Mouse (Mus musculus): Measurements from ENCODE around the gene Cdhr1. TPM values are rescaled to one million over a fixed set of nuclear protein-coding genes. Genes with fewer than 3 reads are reported as not detected.

Cdhr1 gene
- polyA plus RNA-seq, 1 experiment, result 3.0 TPM

DNA sequence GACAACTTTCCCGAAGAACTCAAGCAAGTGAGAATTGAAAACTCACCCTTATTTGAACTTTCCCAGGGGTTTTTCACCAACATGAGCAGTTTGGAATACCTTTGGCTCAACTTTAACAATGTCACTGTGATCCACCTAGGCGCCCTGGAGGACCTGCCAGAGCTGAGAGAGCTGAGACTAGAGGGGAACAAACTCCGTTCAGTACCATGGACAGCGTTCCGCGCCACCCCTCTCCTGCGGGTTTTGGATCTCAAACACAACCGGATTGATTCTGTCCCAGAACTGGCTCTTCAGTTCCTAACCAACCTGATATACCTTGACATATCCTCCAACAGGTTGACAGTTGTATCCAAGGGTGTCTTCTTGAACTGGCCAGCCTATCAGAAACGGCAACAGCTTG lies 29.6 kb downstream of the Cdhr1 start:
- peak; percentile 38 for DNase-seq (ENCODE audit: low read depth)

DNA sequence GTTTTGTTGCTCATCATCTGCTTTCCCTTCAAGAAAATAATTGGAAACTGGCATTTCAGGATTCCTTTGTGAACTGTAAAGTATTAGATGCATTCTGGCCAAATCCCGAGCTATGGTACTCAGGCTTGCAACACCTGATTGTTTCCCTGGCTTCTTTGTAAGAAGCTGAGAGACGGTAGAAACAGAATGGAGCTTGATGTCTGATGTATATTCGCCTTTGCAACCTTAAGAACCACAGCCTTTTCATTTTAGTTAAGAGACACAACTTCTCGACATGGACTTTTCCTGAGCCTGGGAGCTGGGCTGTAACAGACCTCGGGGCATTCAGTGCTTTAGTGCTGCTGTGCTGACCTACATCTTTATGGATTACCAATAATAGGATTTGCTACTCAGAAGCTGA lies 30.5 kb downstream of the Cdhr1 start, which contains the start of gene Lrit2:
Gene Lrit2 (plus strand): TSS at position 301 of the 400 bp plus-strand sequence.
- no peak for DNase-seq (ENCODE audit: low read depth)

More for the DNA sequence above, 29.6 kb downstream of the Cdhr1 start:
- no peak for TF ChIP-seq POLR2A (IDR thresholded peaks at IDR 0.05; ENCODE audit: borderline replicate concordance, extremely low read depth, insufficient read depth, insufficient read length, poor library complexity, severe bottlenecking)
- no peak for TF ChIP-seq CTCF (IDR thresholded peaks at IDR 0.05; ENCODE audit: borderline replicate concordance, extremely low read depth, insufficient read depth, insufficient read length)

DNA sequence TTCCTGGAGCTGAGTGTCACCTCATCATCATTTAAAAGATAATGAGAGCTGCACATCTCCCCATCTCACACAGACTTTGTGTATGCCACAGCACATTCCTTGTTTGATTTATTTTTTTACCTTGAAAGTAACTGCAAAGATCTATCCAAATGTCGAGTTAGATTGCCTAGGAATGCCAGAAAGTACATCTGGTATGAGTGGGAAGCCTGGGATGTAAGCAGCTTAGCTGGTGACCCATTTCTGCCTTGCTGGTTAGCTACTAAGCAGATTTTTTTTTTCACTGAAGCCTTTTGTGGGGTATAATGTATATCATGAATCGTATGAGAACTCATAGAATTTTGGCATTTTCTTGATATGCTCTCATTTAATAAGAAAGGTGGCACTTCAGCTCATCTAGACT lies 31.5 kb downstream of the Cdhr1 start:
- no peak for TF ChIP-seq POLR2A (IDR thresholded peaks at IDR 0.05; ENCODE audit: borderline replicate concordance, extremely low read depth, insufficient read depth, insufficient read length, poor library complexity, severe bottlenecking)
- TF ChIP-seq CTCF (IDR thresholded peaks at IDR 0.05; ENCODE audit: borderline replicate concordance, extremely low read depth, insufficient read depth, insufficient read length), result no peak
- no peak for DNase-seq (ENCODE audit: low read depth)

More for the DNA sequence above, 30.5 kb downstream of the Cdhr1 start, which contains the start of gene Lrit2:
- no peak for TF ChIP-seq CTCF (IDR thresholded peaks at IDR 0.05; ENCODE audit: borderline replicate concordance, extremely low read depth, insufficient read depth, insufficient read length)
- no peak for TF ChIP-seq POLR2A (IDR thresholded peaks at IDR 0.05; ENCODE audit: borderline replicate concordance, extremely low read depth, insufficient read depth, insufficient read length, poor library complexity, severe bottlenecking)

DNA sequence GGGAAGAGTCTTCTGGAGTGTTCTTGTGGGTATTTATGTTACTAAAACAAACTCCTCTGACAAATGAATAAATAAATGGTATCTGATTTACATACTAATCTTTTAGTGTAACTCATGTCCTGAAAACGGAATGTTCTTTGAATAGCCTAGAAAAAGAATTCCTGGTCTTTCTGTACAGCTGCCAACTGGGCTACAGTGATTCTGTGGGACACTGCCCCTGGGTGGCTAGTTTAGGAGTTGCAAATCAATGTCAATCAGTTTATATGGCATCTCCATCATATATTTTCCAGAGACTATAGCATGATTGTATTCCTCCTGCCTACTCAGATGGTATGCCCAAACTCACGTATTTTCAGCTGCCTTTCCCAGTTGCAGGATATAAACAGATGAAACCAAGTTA lies 33.3 kb downstream of the Cdhr1 start:
- DNase-seq (ENCODE audit: low read depth), result no peak
- TF ChIP-seq POLR2A (IDR thresholded peaks at IDR 0.05; ENCODE audit: borderline replicate concordance, extremely low read depth, insufficient read depth, insufficient read length, poor library complexity, severe bottlenecking) (no peak), CTCF (IDR thresholded peaks at IDR 0.05; ENCODE audit: borderline replicate concordance, extremely low read depth, insufficient read depth, insufficient read length) (no peak)

DNA sequence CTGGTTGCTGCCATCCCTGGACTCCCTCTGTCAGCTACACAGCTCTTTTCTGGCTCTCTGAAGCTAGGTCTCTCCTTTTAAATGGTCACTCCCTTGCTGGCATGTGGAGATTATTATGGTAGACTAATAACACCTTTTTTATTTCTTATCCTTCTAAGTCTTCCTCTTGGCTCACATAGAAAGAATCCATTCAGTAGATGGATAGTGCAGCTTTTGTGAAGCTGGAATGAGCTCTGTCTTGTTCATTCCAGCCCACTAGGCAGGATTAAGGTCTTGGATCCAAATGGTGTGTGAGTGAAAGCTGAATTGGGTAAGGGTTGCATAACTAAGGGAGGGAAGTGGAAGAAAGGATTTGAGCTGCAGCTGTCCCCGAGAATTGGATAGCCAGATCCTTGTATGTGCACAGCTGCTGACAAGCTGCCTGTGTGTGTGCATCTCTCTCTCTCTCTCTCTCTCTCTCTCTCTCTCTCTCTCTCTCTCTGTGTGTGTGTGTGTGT lies 49.2 kb downstream of the Cdhr1 start, which contains the start of gene Rgr:
Gene Rgr (minus strand): TSS at position 51 of the 497 bp plus-strand sequence.
- TF ChIP-seq POLR2A (IDR thresholded peaks at IDR 0.05; ENCODE audit: borderline replicate concordance, extremely low read depth, insufficient read depth, insufficient read length, poor library complexity, severe bottlenecking) (no peak), CTCF (IDR thresholded peaks at IDR 0.05; ENCODE audit: borderline replicate concordance, extremely low read depth, insufficient read depth, insufficient read length) (no peak)

DNA sequence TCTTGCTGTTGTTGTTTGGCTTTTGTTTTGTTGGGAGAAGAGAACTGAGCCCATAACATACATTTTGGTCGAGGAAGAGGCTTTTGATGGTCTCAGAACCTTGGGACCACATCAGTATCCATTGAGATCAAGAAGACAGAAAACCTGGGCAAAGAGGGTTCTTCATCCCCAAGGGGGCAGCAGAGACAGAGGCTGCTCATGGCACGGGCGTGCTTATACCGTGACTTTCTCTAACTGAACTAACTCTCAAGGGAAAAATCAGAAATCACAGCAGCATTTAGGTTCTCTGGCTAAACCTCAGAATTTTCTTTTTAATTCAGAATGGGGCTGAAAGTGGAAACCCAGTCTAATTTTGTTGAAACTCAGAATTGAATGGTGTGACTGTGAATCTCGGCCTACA lies 63.7 kb downstream of the Cdhr1 start:
- DNase-seq (ENCODE audit: low read depth), result peak; percentile 26

More for the DNA sequence above, 49.2 kb downstream of the Cdhr1 start, which contains the start of gene Rgr:
- peak; percentile 70 for DNase-seq (ENCODE audit: low read depth)

DNA sequence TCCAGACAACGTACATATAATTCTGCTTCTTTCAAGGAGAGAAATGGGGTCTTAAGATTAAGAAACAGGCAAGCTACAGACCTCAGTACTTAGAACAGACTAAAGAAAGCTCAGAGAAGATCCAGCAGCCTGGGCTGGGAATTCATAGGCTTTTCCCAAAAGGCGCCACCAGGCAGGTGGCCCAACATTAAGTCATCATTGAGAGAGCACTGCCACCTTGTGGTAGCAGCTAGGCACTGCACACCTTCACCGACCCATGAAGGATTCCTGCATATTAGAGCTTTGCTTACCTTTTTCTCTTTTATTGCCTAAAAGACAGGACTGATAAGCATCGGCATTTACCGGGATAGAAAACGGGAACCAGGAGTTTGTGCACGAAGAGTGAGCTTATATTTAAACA lies 64.9 kb downstream of the Cdhr1 start:
- DNase-seq (ENCODE audit: low read depth), result peak; percentile 84
- TF ChIP-seq CTCF (IDR thresholded peaks at IDR 0.05; ENCODE audit: borderline replicate concordance, extremely low read depth, insufficient read depth, insufficient read length), result peak; percentile 95
- no peak for TF ChIP-seq POLR2A (IDR thresholded peaks at IDR 0.05; ENCODE audit: borderline replicate concordance, extremely low read depth, insufficient read depth, insufficient read length, poor library complexity, severe bottlenecking)

More for the DNA sequence above, 63.7 kb downstream of the Cdhr1 start:
- no peak for TF ChIP-seq POLR2A (IDR thresholded peaks at IDR 0.05; ENCODE audit: borderline replicate concordance, extremely low read depth, insufficient read depth, insufficient read length, poor library complexity, severe bottlenecking)
- peak; percentile 37; the same call in 1 of the 2 replicates for TF ChIP-seq CTCF (IDR thresholded peaks at IDR 0.05; ENCODE audit: borderline replicate concordance, extremely low read depth, insufficient read depth, insufficient read length)

DNA sequence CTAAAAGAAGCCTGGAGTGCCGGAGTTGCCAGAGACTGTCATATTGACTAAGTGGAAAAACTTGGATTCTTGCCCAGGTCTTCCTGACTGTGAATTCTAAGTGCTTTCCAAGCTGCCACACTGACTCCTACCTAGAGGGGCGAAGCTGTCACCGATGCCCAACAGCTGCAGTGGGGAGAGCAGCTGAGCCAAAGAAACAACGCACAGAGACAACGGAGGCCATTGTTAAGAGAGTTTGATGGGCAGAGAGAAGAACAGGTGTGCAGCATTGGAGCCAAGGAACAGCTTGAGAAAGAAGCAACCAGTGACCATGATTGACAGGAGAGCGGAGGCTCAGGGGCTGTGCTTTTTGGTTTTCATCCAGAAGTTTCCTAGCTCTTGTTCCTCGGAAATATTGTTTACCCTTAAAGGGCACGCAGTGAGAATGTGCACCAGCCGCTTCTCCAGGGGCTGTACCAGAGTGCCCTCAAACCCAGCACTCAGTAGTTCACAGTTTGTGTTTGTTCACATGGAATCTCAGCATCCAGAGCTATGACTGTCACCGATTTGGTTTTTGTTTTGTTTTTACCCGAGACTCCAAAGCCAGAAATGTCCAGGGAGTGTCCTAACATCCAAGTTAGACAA lies 65.6 kb downstream of the Cdhr1 start:
- DNase-seq (ENCODE audit: low read depth), result peak; percentile 83
- TF ChIP-seq CTCF (IDR thresholded peaks at IDR 0.05; ENCODE audit: borderline replicate concordance, extremely low read depth, insufficient read depth, insufficient read length) (no peak), POLR2A (IDR thresholded peaks at IDR 0.05; ENCODE audit: borderline replicate concordance, extremely low read depth, insufficient read depth, insufficient read length, poor library complexity, severe bottlenecking) (no peak)

DNA sequence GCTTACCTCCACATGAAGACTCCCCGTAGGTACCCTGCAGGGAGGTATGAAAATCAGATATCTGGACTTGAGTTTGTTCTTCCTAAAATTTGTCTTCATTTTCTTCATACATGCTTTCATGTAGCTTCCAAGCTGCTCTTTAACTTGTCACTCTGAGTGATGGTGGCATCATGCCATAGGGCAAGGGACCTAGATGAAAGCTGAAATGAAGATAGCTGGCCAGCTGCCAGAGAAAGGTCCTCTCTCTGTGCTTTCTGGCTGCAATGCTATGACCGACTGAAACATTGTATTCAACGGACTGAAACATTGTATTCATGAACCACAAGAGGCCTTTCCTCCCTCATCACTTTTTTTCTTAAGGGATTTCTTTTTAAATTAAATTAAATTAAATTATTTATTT lies 69.6 kb downstream of the Cdhr1 start:
- DNase-seq (ENCODE audit: low read depth), result peak; percentile 40

DNA sequence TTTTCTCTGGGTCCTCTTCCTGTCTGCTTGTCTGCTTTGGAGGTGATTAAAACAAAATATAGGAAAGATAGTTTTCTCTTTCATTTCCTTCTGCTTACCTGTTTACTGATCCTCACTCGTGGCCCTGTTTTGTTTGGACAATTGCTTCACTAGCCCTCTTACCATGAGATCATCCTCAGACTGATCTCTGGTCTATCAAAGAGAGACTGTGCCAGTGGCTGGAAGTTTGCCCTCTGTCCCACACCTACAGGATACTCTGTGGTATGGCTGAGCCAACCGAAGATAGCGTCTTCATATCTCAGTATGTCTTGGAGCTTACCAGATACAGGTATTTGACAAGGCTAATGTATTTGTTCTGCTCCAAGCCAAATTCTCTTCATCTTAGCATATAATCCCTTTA lies 70.2 kb downstream of the Cdhr1 start:
- DNase-seq (ENCODE audit: low read depth), result no peak
- no peak for TF ChIP-seq POLR2A (IDR thresholded peaks at IDR 0.05; ENCODE audit: borderline replicate concordance, extremely low read depth, insufficient read depth, insufficient read length, poor library complexity, severe bottlenecking)
- TF ChIP-seq CTCF (IDR thresholded peaks at IDR 0.05; ENCODE audit: borderline replicate concordance, extremely low read depth, insufficient read depth, insufficient read length), result no peak

More for the DNA sequence above, 69.6 kb downstream of the Cdhr1 start:
- TF ChIP-seq POLR2A (IDR thresholded peaks at IDR 0.05; ENCODE audit: borderline replicate concordance, extremely low read depth, insufficient read depth, insufficient read length, poor library complexity, severe bottlenecking) (no peak), CTCF (IDR thresholded peaks at IDR 0.05; ENCODE audit: borderline replicate concordance, extremely low read depth, insufficient read depth, insufficient read length) (no peak)

Other genes starting within 250 kb of the Cdhr1 start
- 49.0 and 60.5 TPM in 2 replicates for gene Ccser2, start 129.6 kb downstream of the Cdhr1 start, polyA plus RNA-seq (2012; rRNA removed)
- 0.13 TPM in 1 of 2 replicates, not detected in the other for gene Rgr, start 49.4 kb downstream of the Cdhr1 start, polyA plus RNA-seq (2012; rRNA removed)
- gene Lrit1, start 43.5 kb downstream of the Cdhr1 start, polyA plus RNA-seq (2012; rRNA removed), result 0.03 TPM in 1 of 2 replicates, not detected in the other
- not detected in 2 replicates for gene Lrit2, start 30.4 kb downstream of the Cdhr1 start, polyA plus RNA-seq (2012; rRNA removed)
- gene 2610528A11Rik, start 15.7 kb upstream of the Cdhr1 start, polyA plus RNA-seq (2012; rRNA removed), result 0.31 and 0.69 TPM in 2 replicates
- gene Ghitm, start 36.9 kb upstream of the Cdhr1 start, polyA plus RNA-seq (2012; rRNA removed), result 78.0 and 81.1 TPM in 2 replicates

All from brain, embryonic 14.5 days (tissue).